1 mouse cellular context compared by ENCODE assay signal in the genomic region with DNA sequence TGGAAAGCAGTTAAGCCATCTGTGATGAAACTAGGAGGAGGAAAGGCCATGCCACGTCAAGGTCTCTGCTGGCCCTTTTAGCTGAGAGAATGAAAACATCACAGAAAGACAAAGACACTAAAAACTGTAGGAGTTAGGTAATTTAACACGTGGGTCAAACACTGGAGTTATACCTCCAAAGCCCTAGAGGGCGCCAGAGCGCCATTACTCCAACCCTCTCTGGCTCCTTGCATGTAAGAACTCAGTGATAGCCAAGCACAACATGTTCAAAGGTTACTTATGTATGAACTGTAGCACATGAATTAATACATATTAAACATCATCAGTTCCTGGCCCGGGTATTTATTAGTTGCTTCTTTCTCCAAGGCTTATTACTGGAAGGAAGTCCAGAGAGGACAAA.
TF ChIP-seq lines count a peak whose summit lies in the region.

No protein-coding gene starts in this region.

TF ChIP-seq in MEL, 35 proteins besides CTCF, POLR2A, EP300 and RAD21 (continued from another document):
- TF ChIP-seq CHD2 (IDR thresholded peaks at IDR 0.05; ENCODE audit: low read length): no peak
- peak; percentile 62 for TF ChIP-seq SMC3 (IDR thresholded peaks at IDR 0.05; ENCODE audit: low read depth, low read length)
- TF ChIP-seq MAZ (IDR thresholded peaks at IDR 0.05; ENCODE audit: low read depth, low read length): no peak
- no peak for TF ChIP-seq MYB (IDR thresholded peaks at IDR 0.05; ENCODE audit: low read depth, low read length)
- TF ChIP-seq GABPA (IDR thresholded peaks at IDR 0.05; ENCODE audit: low read depth, low read length): peak; percentile 69; the same call in 1 of the 2 replicates
- no peak for TF ChIP-seq MAFK (IDR thresholded peaks at IDR 0.05; ENCODE audit: borderline replicate concordance, low read depth, low read length)
- peak; percentile 80 for TF ChIP-seq MXI1 (IDR thresholded peaks at IDR 0.05; ENCODE audit: low read depth, low read length)
- TF ChIP-seq NRF1 (IDR thresholded peaks at IDR 0.05; ENCODE audit: insufficient read depth, low read depth, low read length, poor library complexity, severe bottlenecking): no peak
- TF ChIP-seq RCOR1 (IDR thresholded peaks at IDR 0.05; ENCODE audit: low read depth, low read length): no peak
- peak; percentile 57; the same call in 1 of the 2 replicates for TF ChIP-seq E2F4 (IDR thresholded peaks at IDR 0.05; ENCODE audit: borderline replicate concordance, low read depth, low read length)
- TF ChIP-seq ETS1 (IDR thresholded peaks at IDR 0.05; ENCODE audit: low read depth, low read length): no peak
- peak; percentile 34; the same call in 1 of the 2 replicates for TF ChIP-seq JUND (IDR thresholded peaks at IDR 0.05; ENCODE audit: low read depth, low read length)
- TF ChIP-seq ELF1 (IDR thresholded peaks at IDR 0.05; ENCODE audit: low read depth, low read length): peak; percentile 29; the same call in 1 of the 2 replicates
- TF ChIP-seq NELFE (IDR thresholded peaks at IDR 0.05; ENCODE audit: low read depth, low read length): peak; percentile 18; the same call in 1 of the 2 replicates
- peak; percentile 25; the same call in 1 of the 2 replicates for TF ChIP-seq TBP (IDR thresholded peaks at IDR 0.05; ENCODE audit: low read depth, low read length)
- TF ChIP-seq POLR2AphosphoS2 (IDR thresholded peaks at IDR 0.05; ENCODE audit: low read length): no peak
- 0 out of 2 replicates have a peak, but pooled peaks have one; percentile 13 for TF ChIP-seq GATA1 (IDR thresholded peaks at IDR 0.05; ENCODE audit: low read depth, low read length)
- TF ChIP-seq ZNF384 (IDR thresholded peaks at IDR 0.05; ENCODE audit: low read depth, low read length): no peak
- TF ChIP-seq MEF2A (IDR thresholded peaks at IDR 0.05; ENCODE audit: extremely low read depth, insufficient replicate concordance, low read depth, low read length, poor library complexity, severe bottlenecking): no peak
- no peak for TF ChIP-seq POLR2AphosphoS5 (IDR thresholded peaks at IDR 0.05; ENCODE audit: borderline replicate concordance, low read depth, low read length)
